Mouse (Mus musculus): ENCODE data around the gene Nt5c3.

Nt5c3 gene

GRCm38 (mm10) chr6:56904330-56904729 lies 19.4 kb downstream of the Nt5c3 start:
- no peak for DNase-seq (ENCODE audit: low read depth, low spot score)

GRCm38 (mm10) chr6:56903831-56904230 lies 19.9 kb downstream of the Nt5c3 start:
- DNase-seq (ENCODE audit: low read depth, low spot score): no peak

- no peak for DNase-seq (ENCODE audit: low read depth, low spot score)
Observed at GRCm38 (mm10) chr6:56902606-56903520, 20.9 kb downstream of the Nt5c3 start.

- DNase-seq (ENCODE audit: low read depth, low spot score): peak; percentile 88
Observed at GRCm38 (mm10) chr6:56901824-56902386, 21.8 kb downstream of the Nt5c3 start.

- DNase-seq (ENCODE audit: low read depth, low spot score): no peak
Observed at GRCm38 (mm10) chr6:56901336-56901735, 22.4 kb downstream of the Nt5c3 start.

GRCm38 (mm10) chr6:56899601-56900000 lies 24.1 kb downstream of the Nt5c3 start:
- DNase-seq (ENCODE audit: low read depth, low spot score): no peak

- no peak for DNase-seq (ENCODE audit: low read depth, low spot score)
Observed at GRCm38 (mm10) chr6:56890762-56891161, 33.0 kb downstream of the Nt5c3 start.

- no peak for DNase-seq (ENCODE audit: low read depth, low spot score)
Observed at GRCm38 (mm10) chr6:56888561-56888960, 35.2 kb downstream of the Nt5c3 start.

GRCm38 (mm10) chr6:56879352-56879955 lies 44.3 kb downstream of the Nt5c3 start:
- DNase-seq (ENCODE audit: low read depth, low spot score): no peak

GRCm38 (mm10) chr6:56877985-56878384 lies 45.7 kb downstream of the Nt5c3 start:
- DNase-seq (ENCODE audit: low read depth, low spot score): no peak

- no peak for DNase-seq (ENCODE audit: low read depth, low spot score)
Observed at GRCm38 (mm10) chr6:56876870-56877269, 46.9 kb downstream of the Nt5c3 start.

GRCm38 (mm10) chr6:56870027-56870426 lies 53.7 kb downstream of the Nt5c3 start:
- no peak for DNase-seq (ENCODE audit: low read depth, low spot score)

- DNase-seq (ENCODE audit: low read depth, low spot score): peak; percentile 65
Observed at GRCm38 (mm10) chr6:56868565-56868964, 55.2 kb downstream of the Nt5c3 start.

- peak; percentile 37 for DNase-seq (ENCODE audit: low read depth, low spot score)
Observed at GRCm38 (mm10) chr6:56866899-56867298, 56.8 kb downstream of the Nt5c3 start.

GRCm38 (mm10) chr6:56860205-56860848 lies 63.4 kb downstream of the Nt5c3 start:
- DNase-seq (ENCODE audit: low read depth, low spot score): no peak

- no peak for DNase-seq (ENCODE audit: low read depth, low spot score)
Observed at GRCm38 (mm10) chr6:56856748-56857147, 67.0 kb downstream of the Nt5c3 start.

GRCm38 (mm10) chr6:56854803-56855202 lies 68.9 kb downstream of the Nt5c3 start:
- no peak for DNase-seq (ENCODE audit: low read depth, low spot score)

- DNase-seq (ENCODE audit: low read depth, low spot score): peak; percentile 31
Observed at GRCm38 (mm10) chr6:56850315-56850714, 73.4 kb downstream of the Nt5c3 start.

GRCm38 (mm10) chr6:56848974-56849373 lies 74.8 kb downstream of the Nt5c3 start:
- DNase-seq (ENCODE audit: low read depth, low spot score): peak; percentile 9

GRCm38 (mm10) chr6:56844365-56844764 lies 79.4 kb downstream of the Nt5c3 start:
- no peak for DNase-seq (ENCODE audit: low read depth, low spot score)

- no peak for DNase-seq (ENCODE audit: low read depth, low spot score)
Observed at GRCm38 (mm10) chr6:56843229-56843628, 80.5 kb downstream of the Nt5c3 start.

GRCm38 (mm10) chr6:56837621-56838020 lies 86.1 kb downstream of the Nt5c3 start:
- DNase-seq (ENCODE audit: low read depth, low spot score): no peak
